Mouse (Mus musculus) adrenal gland, postnatal 14 days (tissue): ENCODE results near the gene 2410131K14Rik. TPM values are rescaled to one million over a fixed set of nuclear protein-coding genes. Genes with fewer than 3 reads are reported as not detected.

ENCODE experiments used
- DNase-seq: peaks from one replicate; pipeline ENCODE4 v3.0.0; 2021; ENCODE audit warnings: mixed read lengths
- total RNA-seq: library from RNA; stranded (reverse); gene quantifications from 2 replicates; pipeline ENCODE4 v1.2.3, GENCODE M21; 2021

Gene 2410131K14Rik
- total RNA-seq, 1 experiment from 2014 or later, result 7.6 TPM

- DNase-seq, result no peak
Observed at GRCm38 (mm10) chr5:118260642-118261041, 15.6 kb downstream of the 2410131K14Rik start.

GRCm38 (mm10) chr5:118261181-118261580 is 16.2 kb downstream of the 2410131K14Rik start:
- no peak for DNase-seq

GRCm38 (mm10) chr5:118262418-118262817 is 17.4 kb downstream of the 2410131K14Rik start:
- no peak for DNase-seq

- peak; percentile 35 for DNase-seq
Observed at GRCm38 (mm10) chr5:118264279-118264678, 19.3 kb downstream of the 2410131K14Rik start.

- no peak for DNase-seq
Observed at GRCm38 (mm10) chr5:118265366-118265765, 20.3 kb downstream of the 2410131K14Rik start.

- no peak for DNase-seq
Observed at GRCm38 (mm10) chr5:118266309-118266708, 21.3 kb downstream of the 2410131K14Rik start.

- peak; percentile 88 for DNase-seq
Observed at GRCm38 (mm10) chr5:118268987-118269386, 24.0 kb downstream of the 2410131K14Rik start.

- no peak for DNase-seq
Observed at GRCm38 (mm10) chr5:118271449-118272110, 26.6 kb downstream of the 2410131K14Rik start.

GRCm38 (mm10) chr5:118273446-118273845 is 28.4 kb downstream of the 2410131K14Rik start:
- no peak for DNase-seq

- DNase-seq, result peak; percentile 51
Observed at GRCm38 (mm10) chr5:118274546-118274945, 29.5 kb downstream of the 2410131K14Rik start.

GRCm38 (mm10) chr5:118276281-118276680 is 31.3 kb downstream of the 2410131K14Rik start:
- no peak for DNase-seq

- no peak for DNase-seq
Observed at GRCm38 (mm10) chr5:118276711-118277110, 31.7 kb downstream of the 2410131K14Rik start.

- DNase-seq, result no peak
Observed at GRCm38 (mm10) chr5:118277741-118278495, 32.9 kb downstream of the 2410131K14Rik start.

GRCm38 (mm10) chr5:118291453-118291852 is 46.4 kb downstream of the 2410131K14Rik start:
- DNase-seq, result no peak

GRCm38 (mm10) chr5:118292476-118292875 is 47.4 kb downstream of the 2410131K14Rik start:
- DNase-seq, result no peak

- DNase-seq, result peak; percentile 94
Observed at GRCm38 (mm10) chr5:118294086-118294864, 49.2 kb downstream of the 2410131K14Rik start.

- no peak for DNase-seq
Observed at GRCm38 (mm10) chr5:118294865-118295258, 49.8 kb downstream of the 2410131K14Rik start.

GRCm38 (mm10) chr5:118297338-118297746 is 52.3 kb downstream of the 2410131K14Rik start:
- DNase-seq, result peak; percentile 27

GRCm38 (mm10) chr5:118299720-118300400 is 54.8 kb downstream of the 2410131K14Rik start:
- DNase-seq, result no peak

GRCm38 (mm10) chr5:118302466-118303155 is 57.6 kb downstream of the 2410131K14Rik start:
- DNase-seq, result no peak

GRCm38 (mm10) chr5:118304970-118305618 is 60.1 kb downstream of the 2410131K14Rik start:
- DNase-seq, result no peak
